Mouse (Mus musculus) layer of hippocampus, adult 2 months (tissue): ENCODE data around the gene Hoxa1. TPM values are rescaled to one million over a fixed set of nuclear protein-coding genes. Genes with fewer than 3 reads are reported as not detected.
A peak's percentile ranks its signal among the peaks of the same experiment; 100 is the strongest.

Experiments
- DNase-seq, 2 experiments: peaks; one replicate each; pipeline ENCODE4 v3.0.0; 2022; ENCODE audit warnings: low spot score in 2 of 2
- H3K27ac ChIP-seq: fragments of 200-600 bp; 2 replicates; pipeline ENCODE4 v1.8.1; 2022
- H3K4me3 ChIP-seq: fragments of 200-600 bp; 2 replicates; pipeline ENCODE4 v1.8.1; 2022; ENCODE audit warnings: mild to moderate bottlenecking
- CTCF ChIP-seq: fragments of 200-600 bp; conservative IDR thresholded peaks from 2 replicates; pipeline ENCODE4 v1.8.1; 2022; ENCODE audit warnings: antibody characterized with exemption, mild to moderate bottlenecking, moderate library complexity
- long read RNA-seq, 2 experiments: library from polyadenylated mRNA; stranded (forward); transcript quantifications; one replicate each; pipeline ENCODE4 v2.0.0; 2021; ENCODE audit warnings: borderline mapping rate in 2 of 2
- total RNA-seq, 2 experiments: library from RNA; stranded (reverse); gene quantifications; 2 replicates each; pipeline ENCODE4 v1.2.3; 2021

The Hoxa1 gene
- not detected for total RNA-seq
- long read RNA-seq, experiment 1: 0 reads
- long read RNA-seq, experiment 2: 0 reads

DNA sequence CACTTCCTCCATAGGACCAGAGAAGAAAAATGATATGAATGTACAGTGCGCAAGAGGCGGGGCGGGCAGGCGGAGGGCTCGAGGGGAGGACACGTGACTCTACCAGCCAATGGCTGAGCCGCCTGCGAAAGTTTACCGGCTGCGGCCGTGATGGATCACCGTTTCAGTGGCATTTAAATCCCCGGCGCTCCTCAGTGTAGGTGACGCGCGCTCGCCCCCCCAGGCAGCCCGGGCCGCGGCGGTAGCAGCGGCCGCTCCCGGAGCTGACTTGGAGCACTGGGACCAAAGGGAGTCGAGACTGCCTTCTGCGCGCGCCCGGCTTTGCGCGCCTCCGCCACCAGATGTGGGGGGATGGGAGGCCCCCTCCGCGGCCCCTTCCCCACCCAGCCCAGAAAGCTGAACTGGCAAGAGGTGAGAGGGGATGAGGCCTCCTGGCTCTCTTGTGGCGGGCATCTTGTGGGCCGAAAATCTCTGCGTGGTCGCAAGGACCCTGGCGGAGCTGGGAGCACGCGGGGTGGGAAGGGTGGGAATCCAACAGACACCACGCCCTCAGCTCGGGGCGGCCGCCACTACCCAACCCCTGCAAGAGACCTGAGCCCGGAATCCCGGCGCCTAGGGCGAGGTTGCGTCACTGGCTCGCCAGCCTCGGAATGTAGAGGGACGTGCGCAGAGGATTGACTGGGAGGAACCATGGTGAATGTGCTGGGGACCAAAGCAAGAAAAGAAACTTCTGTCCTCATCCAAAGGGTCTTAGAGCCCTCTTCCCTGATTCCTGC, at the start of gene Hoxa1:
Hoxa1 (minus strand) TSS at position 42 of the 776 bp plus-strand sequence.
- Histone ChIP-seq H3K27ac (no peak within 1 kb of the TSS), H3K4me3 (peak within 1 kb of the TSS; percentile 43)
- DNase-seq: no peak
- TF ChIP-seq CTCF: no peak

DNA sequence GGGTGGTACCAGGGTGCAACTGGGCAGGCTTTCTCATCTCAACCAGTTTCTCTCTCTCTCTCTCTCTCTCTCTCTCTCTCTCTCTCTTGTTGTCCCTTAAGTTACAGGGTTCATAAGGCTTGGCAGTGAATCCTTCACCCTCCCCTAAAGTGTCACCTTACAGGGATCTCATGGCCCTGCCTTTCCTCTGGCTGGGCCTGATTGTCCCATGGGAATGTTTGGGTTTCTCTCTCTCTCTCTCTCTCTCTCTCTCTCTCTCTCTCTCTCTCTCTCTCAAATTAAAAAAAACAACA, 49.5 kb upstream of the Hoxa1 start:
- no peak overlapping the region for H3K27ac ChIP-seq
- DNase-seq: no peak
- no peak overlapping the region for H3K4me3 ChIP-seq
- TF ChIP-seq CTCF: no peak

DNA sequence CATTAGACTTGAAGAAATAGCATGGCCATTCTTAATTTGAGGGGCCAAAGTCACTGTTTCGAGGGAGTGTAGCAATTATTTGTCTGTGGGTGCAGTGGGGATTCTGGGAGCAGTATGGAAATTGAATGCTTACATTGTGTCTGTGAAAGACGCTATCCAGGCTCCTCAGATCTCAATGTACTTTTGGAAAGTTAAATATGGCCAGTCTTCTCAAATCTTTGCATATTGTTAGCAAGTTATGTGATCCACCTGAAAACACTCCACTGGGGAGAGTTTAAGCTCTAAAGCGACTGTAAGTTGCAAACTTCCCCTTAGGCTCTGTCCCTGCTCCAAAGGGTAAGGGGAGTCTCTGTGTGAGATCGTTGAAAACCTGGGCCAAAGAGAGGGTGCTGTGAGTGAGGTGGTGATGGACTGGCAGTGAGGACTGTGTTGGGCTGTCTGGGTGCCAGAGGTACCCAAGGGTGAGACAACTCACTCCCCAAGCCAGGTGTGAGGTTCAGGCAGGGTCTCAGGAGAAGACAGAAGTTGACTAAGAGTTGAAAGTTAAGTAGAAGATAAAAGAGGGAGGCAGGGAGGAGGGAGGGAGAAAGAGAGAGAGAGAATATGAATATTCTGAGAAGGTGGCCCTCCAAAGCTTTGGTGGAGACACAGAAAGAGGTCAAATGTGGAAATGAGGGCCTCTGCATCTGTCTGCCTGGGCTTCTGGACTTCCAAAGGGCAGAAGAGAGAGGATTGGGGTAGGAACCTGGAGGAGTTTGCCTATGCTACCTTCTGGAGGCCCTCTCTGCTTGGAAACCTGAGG, 49.0 kb upstream of the Hoxa1 start:
- no peak for DNase-seq
- no peak for TF ChIP-seq CTCF

DNA sequence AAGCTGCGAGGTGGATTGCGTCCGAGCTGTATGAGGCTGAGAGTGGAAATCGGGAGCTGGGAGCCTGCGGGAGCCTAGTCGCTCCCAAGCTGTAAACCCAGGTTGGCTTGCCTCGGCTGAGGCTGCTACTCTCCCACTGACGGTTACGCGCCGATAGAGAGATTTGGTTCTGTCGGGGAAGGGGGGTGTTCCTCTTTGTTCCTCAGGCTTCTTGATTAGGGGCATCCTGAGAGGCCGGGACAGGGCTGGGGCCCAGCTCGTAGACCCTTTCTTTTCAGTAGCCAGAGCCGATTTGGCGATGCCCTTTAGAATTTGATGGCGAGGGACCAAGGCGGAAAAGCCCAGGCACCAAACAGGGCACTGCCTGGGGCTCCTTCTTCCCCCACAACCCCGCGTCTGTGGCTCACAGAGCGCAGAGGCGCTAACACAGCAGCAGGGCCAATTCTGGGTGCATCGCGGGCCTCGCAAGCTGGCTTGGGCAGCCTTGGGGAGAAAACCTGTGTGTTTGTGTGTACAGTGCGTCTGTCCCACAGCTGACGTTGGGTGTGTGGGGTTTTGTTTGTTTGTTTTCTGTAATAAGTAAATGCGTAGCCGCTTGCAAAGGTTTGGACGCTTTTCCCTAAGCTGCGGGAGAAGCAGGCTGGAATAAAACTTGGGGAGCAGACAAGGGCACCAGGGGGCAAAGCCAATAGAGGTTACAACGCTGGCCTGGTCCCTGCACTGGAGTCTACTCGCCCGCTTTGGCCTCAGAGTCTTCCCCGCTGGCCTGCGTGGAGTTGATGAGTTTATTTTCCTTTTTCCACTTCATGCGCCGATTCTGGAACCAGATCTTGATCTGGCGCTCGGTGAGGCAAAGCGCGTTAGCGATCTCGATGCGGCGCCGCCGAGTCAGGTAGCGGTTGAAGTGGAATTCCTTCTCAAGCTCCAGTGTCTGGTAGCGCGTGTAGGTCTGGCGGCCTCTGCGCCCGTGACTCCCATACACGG, 47.8 kb upstream of the Hoxa1 start:
- DNase-seq: no peak
- TF ChIP-seq CTCF: no peak
- Histone ChIP-seq H3K27ac (no peak overlapping the region), H3K4me3 (no peak overlapping the region)

More for the DNA sequence above, 49.0 kb upstream of the Hoxa1 start:
- no peak overlapping the region for H3K4me3 ChIP-seq
- no peak overlapping the region for H3K27ac ChIP-seq

DNA sequence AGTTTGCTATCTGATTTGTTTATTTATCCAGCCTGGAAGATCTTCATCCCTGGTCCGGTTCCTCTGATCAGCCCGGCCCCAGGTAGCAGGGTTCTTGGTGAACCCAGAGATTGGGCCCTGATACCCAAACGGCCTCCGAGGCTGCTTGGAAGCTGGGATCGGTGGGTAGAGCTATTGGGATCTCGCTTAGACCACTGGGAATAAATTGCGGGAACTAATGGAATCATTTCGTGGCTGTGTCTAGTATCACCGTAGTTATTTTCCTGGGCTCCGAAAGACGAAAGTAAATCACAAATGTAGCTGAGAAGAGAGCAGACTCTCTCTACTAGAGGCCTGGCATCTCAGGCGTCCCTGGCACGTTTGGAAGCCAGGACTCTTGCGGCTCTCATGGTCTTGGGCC, 47.1 kb upstream of the Hoxa1 start:
- Histone ChIP-seq H3K4me3 (no peak overlapping the region), H3K27ac (no peak overlapping the region)
- DNase-seq: no peak
- no peak for TF ChIP-seq CTCF

DNA sequence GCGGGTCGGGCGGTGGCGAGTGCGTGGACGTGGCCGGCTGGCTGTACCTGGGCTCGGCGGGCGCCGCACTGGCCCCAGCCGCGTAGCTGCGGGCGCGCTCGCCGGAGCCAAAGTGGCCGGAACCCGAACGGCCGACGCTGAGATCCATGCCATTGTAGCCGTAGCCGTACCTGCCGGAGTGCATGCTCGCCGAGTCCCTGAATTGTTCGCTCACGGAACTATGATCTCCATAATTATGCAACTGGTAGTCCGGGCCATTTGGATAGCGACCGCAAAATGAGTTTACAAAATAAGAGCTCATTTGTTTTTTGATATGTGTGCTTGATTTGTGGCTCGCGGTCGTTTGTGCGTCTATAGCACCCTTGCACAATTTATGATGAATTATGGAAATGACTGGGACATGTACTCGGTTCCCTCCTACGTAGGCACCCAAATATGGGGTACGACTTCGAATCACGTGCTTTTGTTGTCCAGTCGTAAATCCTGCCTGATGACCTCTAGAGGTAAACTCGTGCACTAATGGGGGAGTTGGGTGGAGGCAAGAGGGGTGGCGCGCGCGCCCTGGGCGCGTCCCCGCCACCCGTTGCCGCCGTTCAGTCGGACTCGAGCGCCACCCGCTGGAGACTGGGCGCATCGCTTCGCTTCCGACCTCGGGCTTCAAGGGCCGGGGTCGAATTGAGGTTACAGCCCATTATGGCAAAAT, 46.1 kb upstream of the Hoxa1 start, which contains the start of gene Hoxa5:
Hoxa5 (minus strand) TSS at position 538 of the 703 bp plus-strand sequence.
- no peak within 1 kb of the TSS for H3K4me3 ChIP-seq
- no peak for DNase-seq
- TF ChIP-seq CTCF: peak; percentile 75
- no peak within 1 kb of the TSS for H3K27ac ChIP-seq

DNA sequence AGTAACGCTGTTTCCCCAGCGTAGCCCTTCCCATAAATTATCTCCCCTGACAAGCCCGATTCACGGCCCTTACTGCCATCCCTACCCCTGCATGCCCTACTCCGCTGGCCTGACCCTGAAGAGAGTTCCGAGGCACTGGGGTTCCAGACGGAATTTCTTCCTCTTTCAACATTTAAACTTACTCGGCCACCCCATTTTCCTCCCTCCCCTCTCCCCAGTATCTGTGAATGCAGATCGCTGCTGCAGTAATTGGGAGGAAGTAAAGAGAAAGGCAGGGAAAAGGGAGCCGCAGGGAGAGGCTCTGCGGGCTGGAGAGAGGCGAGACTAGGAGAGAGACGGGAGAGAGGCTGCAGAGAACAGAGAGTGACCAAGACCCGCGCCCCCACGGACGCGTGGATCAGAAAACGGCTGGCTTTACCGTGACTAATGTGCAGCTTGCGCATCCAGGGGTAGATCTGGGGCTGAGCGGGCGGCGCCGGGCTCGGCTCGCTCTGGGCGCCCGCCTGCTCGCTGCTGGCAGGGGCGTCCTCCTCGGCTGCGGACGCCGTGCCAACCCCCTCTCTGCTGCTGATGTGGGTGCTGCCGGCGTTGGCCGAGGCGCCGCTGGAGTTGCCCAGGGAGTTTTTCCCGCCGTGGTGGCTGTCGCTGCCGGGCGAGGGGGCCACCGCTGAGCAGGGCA, 45.4 kb upstream of the Hoxa1 start:
- TF ChIP-seq CTCF: no peak
- Histone ChIP-seq H3K4me3 (no peak overlapping the region), H3K27ac (no peak overlapping the region)
- no peak for DNase-seq

DNA sequence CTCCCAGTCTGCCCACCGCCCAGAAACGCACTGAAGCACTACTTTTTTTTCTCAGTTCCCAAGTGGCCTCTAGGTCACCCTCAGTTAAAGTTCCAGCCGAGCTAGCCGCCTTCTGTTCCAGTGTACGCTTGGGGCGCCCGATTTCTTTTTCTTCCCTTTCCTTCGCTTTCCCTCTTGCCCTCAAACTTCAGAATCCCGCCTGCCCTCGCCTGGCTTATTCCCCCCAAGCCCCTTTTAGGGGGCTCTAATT, 44.9 kb upstream of the Hoxa1 start:
- no peak overlapping the region for H3K4me3 ChIP-seq
- H3K27ac ChIP-seq: no peak overlapping the region
- TF ChIP-seq CTCF: no peak
- DNase-seq: no peak

DNA sequence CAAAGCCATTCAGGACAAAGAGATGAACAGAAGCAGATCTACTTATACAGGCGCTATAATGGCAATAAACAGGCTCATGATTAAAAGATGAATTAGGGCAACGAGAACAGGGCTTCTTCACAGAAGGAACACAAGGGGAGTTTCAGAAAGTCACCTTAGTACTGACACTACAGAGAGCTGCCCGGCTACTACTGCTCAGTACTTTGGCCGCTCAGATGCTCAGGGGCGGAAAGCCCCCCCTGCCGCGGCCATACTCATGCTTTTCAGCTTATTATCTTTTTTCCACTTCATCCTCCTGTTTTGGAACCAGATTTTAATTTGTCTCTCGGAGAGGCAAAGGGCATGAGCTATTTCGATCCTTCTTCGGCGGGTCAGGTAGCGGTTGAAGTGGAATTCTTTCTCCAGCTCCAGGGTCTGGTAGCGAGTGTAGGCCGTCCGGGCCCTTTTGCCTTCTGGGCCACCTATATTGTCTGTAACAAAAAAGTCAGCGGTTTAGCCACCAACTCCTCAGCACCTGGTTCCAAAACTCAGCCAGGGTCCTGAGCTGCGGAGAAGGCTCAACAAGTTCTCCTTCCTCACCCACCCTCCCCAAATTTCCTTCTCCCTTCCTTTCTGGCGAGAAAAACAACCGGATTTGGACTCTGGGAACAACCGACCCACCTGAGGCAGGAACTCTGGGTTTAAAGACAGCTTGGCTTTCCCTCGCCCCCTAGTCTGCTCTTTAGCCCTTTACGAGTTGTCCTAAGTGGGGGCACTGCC, 44.4 kb upstream of the Hoxa1 start:
- TF ChIP-seq CTCF: no peak
- DNase-seq: no peak
- no peak overlapping the region for H3K4me3 ChIP-seq
- H3K27ac ChIP-seq: no peak overlapping the region

DNA sequence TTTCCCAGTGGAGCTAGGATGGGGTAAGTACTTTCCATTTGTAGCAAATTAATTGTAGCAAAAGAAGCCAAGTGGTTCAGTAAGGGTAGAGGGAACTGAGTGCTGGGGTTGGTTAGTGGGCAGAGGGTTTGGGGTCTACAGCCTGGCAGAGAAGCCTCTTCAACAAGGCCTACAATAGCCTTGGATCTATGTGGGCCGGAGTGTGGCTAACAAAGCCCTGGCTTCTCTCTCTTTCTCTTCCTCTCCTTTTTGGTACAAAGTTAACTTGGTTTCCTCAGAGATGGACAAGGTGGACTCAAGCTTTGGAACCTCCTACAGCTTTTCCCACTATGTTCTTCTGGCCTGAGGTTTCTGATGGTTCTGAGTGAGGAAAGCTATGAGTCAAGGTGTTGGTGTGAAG, 43.2 kb upstream of the Hoxa1 start:
- TF ChIP-seq CTCF: no peak
- no peak for DNase-seq
- Histone ChIP-seq H3K4me3 (no peak overlapping the region), H3K27ac (no peak overlapping the region)

DNA sequence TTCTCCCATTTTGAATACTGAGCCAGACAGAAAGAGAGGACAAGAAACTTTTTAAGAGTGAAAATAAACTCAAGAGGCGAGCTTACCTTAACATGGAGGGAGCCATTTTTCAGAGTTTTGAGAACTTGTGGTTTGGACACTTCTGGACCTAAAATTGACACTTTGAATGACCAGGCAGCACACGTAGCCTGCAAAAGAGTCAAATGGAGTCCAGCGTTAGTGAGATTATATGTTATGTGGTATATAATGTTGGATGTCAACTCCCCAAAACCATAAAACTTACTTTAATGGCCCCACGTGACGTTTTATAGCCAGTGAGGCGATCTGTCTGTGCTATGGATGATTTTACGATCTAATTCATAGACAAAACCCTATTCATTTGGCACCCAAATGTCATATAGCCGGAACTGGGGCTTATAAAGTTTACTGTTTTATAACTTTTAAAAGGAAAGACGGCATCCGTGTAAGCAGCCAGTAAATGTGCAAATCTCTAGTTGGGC, 42.7 kb upstream of the Hoxa1 start:
- no peak for DNase-seq
- Histone ChIP-seq H3K27ac (no peak overlapping the region), H3K4me3 (no peak overlapping the region)
- TF ChIP-seq CTCF: no peak
